Mouse (Mus musculus) MEL (cell line): ENCODE data around the gene Sorcs2.

ENCODE experiments used
- EP300 ChIP-seq, 2 experiments: IDR thresholded peaks; 2 replicates each; pipeline ENCODE4 v1.6.1; 2011; ENCODE audit warnings: improper control_type of control experiment in 2 of 2, low read length in 2 of 2, low read depth in 1 of 2, mild to moderate bottlenecking in 1 of 2
- POLR2A ChIP-seq, 2 experiments: IDR thresholded peaks; 2 replicates each; pipeline ENCODE4 v1.6.1; 2011 to 2012; ENCODE audit warnings: low read length in 2 of 2, mild to moderate bottlenecking in 2 of 2, control low read depth in 1 of 2, improper control_type of control experiment in 1 of 2, low read depth in 1 of 2, moderate library complexity in 1 of 2; ENCODE audit not compliant: control insufficient read depth in 1 of 2, insufficient read depth in 1 of 2, poor library complexity in 1 of 2
- TBP ChIP-seq: IDR thresholded peaks from 2 replicates; pipeline ENCODE4 v1.8.0; 2011; ENCODE audit warnings: low read depth, low read length, improper control_type of control experiment
- USF1 ChIP-seq: IDR thresholded peaks from 2 replicates; pipeline ENCODE4 v1.6.1; 2014; ENCODE audit warnings: low read depth, mild to moderate bottlenecking, inconsistent platforms, low read length, improper control_type of control experiment, moderate library complexity
- ZKSCAN1 ChIP-seq: IDR thresholded peaks from 2 replicates; pipeline ENCODE4 v1.6.1; 2012; ENCODE audit warnings: low read depth, mild to moderate bottlenecking, inconsistent platforms, low read length, improper control_type of control experiment, moderate library complexity

DNA sequence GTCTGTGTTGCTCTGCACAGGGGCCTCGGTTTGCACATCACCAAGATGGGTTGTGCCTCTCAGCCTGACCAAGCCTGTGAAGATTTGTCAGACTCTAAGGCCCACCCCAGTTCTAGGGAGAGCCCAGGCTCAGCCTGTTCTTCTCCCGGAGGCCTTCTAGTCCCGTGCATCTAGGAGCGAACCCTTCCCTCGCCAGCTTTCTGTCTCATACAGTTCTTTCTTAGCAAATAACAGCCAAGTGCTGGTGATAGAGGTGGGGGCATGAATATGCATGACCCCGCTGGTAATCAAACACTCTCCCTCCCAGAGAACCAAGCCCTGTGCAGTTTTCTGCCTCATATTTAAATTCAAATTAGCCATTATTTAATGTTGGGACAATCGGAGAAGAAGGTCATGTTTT is 282.4 kb downstream of the Sorcs2 start:
- TF ChIP-seq EP300 (IDR thresholded peaks at IDR 0.05; ENCODE audit: low read depth in 1 of 2, low read length in 2 of 2) (no peak), POLR2A (IDR thresholded peaks at IDR 0.05; ENCODE audit: control insufficient read depth in 1 of 2, insufficient read depth in 1 of 2, low read depth in 1 of 2, low read length in 2 of 2, poor library complexity in 1 of 2) (no peak), TBP (no peak), USF1 (no peak), ZKSCAN1 (no peak)
